In the genomic region with DNA sequence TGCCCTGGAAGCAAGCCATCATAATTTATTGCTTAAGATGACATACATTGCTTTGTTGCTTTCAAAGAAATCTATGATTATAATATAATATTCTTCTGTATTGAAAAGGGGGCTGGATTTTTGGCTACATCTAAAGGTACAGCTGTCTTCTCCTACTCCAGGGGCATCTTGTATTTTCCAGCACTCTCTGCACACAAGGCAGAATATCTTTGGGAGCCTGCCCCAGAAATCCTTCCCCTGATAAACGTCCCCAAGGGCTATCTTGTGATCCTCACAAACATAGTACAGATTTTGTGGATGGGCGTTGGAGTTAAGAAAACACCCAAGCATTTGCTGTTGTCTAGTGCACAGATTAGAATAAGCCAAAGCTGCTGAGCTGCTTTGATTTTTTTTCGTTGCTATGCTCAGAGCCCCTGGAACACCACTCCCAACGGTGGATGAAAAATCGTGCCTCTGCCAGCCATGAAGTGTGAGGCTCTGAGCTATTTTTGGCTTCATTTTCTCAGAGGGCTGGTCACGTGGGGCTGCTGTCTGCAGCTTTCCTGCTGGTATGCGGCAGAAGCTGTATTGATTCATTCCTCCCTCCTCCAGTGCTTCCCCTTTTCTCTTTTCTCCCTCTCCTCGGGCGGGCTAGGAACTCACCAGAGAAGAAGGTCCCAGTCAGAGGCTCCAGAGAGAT, we compare ENCODE assay signal across 8 mouse cellular contexts.
A peak's percentile ranks its signal among the peaks of the same experiment; 100 is the strongest.
DNase-seq lines count a peak whose midpoint lies in the region; ATAC-seq and TF ChIP-seq lines count a peak whose summit lies in the region.

No protein-coding gene starts in this region.

- no peaks in the 10 kb centered on the region for H3K36me3 ChIP-seq in hindbrain, embryonic 15.5 days
- H3K36me3 ChIP-seq in lung, embryonic 15.5 days, result no peaks in the 10 kb centered on the region

- H3K4me1 ChIP-seq in hindbrain, embryonic 15.5 days (replicated peaks), result peaks cover 32% of the 10 kb centered on the region
- peaks cover 16% of the 10 kb centered on the region for H3K4me1 ChIP-seq in lung, embryonic 15.5 days
- H3K4me1 ChIP-seq in olfactory bulb, adult 2 months (ENCODE audit: control insufficient read depth, insufficient read depth, low read length), result peaks cover 3% of the 10 kb centered on the region

- H3K9me3 ChIP-seq in hindbrain, embryonic 15.5 days, result no peaks in the 10 kb centered on the region
- H3K9me3 ChIP-seq in lung, embryonic 15.5 days, result no peaks in the 10 kb centered on the region

- peak; percentile 76 for DNase-seq in adrenal gland, adult 2 months
- DNase-seq in embryo, embryonic 10.5 days (ENCODE audit: low spot score), result peak; percentile 85
- DNase-seq in gastrocnemius, postnatal 10 days, result peak; percentile 61
- peak; percentile 59 for DNase-seq in layer of hippocampus, postnatal 25 days (ENCODE audit: extremely low spot score in 1 of 2, low spot score in 1 of 2)
- peak; percentile 41 for DNase-seq in thymus, postnatal 4 days

- TF ChIP-seq CTCF in olfactory bulb, adult 2 months (IDR thresholded peaks at IDR 0.05; ENCODE audit: insufficient read depth, low read depth, low read length), result no peak

- peak overlapping the region; percentile 45 for H3K4me2 ChIP-seq in hindbrain, embryonic 15.5 days
- H3K4me2 ChIP-seq in lung, embryonic 15.5 days, result peak overlapping the region; percentile 40

- WGBS in hindbrain, embryonic 15.5 days, result under 1% methylated on average over 9 of the region's 9 CpGs
- WGBS in lung, embryonic 15.5 days, result under 1% methylated on average over 9 of the region's 9 CpGs
- under 1% methylated on average over 9 of the region's 9 CpGs for WGBS in olfactory bulb, adult 2 months

- no peaks in the 10 kb centered on the region for H3K27me3 ChIP-seq in hindbrain, embryonic 15.5 days
- no peaks in the 10 kb centered on the region for H3K27me3 ChIP-seq in lung, embryonic 15.5 days

- H3K9ac ChIP-seq in hindbrain, embryonic 15.5 days, result no peak overlapping the region; the same call in 1 of the 2 replicates
- no peak overlapping the region for H3K9ac ChIP-seq in lung, embryonic 15.5 days

- TF ChIP-seq POLR2A in olfactory bulb, adult 2 months (IDR thresholded peaks at IDR 0.05; ENCODE audit: insufficient read depth, low read depth, low read length), result no peak

- peak overlapping the region; percentile 90 for H3K27ac ChIP-seq in hindbrain, embryonic 15.5 days (replicated peaks)
- peak overlapping the region; percentile 60 for H3K27ac ChIP-seq in lung, embryonic 15.5 days
- H3K27ac ChIP-seq in olfactory bulb, adult 2 months (ENCODE audit: insufficient read depth, low read depth, low read length), result peak overlapping the region; percentile 87

- ATAC-seq in hindbrain, embryonic 15.5 days (ENCODE audit: low FRiP score, low read depth), result peak; percentile 97
- peak; percentile 96 for ATAC-seq in lung, embryonic 15.5 days (ENCODE audit: borderline replicate concordance, extremely low read depth, low FRiP score, low TSS enrichment)

- H3K4me3 ChIP-seq in hindbrain, embryonic 15.5 days, result no peak overlapping the region
- no peak overlapping the region for H3K4me3 ChIP-seq in lung, embryonic 15.5 days
- H3K4me3 ChIP-seq in olfactory bulb, adult 2 months (ENCODE audit: insufficient read depth, low read depth, low read length), result no peak overlapping the region
